Mouse (Mus musculus) cerebellum, postnatal 36 days (tissue): ENCODE measurements around the gene 4932415D10Rik.
A peak's percentile ranks its signal among the peaks of the same experiment; 100 is the strongest.

ENCODE experiments used
- DNase-seq, 2 experiments: peaks; one replicate each; pipeline ENCODE4 v3.0.0; 2021 to 2022; ENCODE audit warnings: mixed read lengths in 2 of 2

4932415D10Rik gene

DNA sequence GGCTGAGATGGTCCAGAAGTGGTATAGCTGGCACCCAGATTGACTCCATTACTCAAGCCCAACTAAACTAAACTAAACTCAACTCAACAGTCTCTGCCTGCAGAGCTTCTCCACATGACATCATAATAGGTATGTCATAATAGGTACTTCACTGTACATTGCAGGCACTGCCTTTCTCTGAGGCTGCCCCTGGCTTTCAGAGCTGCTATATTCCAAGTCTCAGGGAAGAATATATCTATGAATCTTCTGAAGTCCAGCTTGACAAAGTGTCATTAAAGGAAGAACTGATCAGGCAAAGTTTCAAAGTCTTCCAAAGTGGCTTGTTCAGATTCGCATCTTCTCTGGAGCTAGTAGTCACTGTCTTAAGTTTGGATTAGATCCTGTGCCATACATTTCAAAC is at the start of gene 4932415D10Rik:
Gene 4932415D10Rik (minus strand): TSS at position 101 of the 400 bp plus-strand sequence.
- no peak for DNase-seq

DNA sequence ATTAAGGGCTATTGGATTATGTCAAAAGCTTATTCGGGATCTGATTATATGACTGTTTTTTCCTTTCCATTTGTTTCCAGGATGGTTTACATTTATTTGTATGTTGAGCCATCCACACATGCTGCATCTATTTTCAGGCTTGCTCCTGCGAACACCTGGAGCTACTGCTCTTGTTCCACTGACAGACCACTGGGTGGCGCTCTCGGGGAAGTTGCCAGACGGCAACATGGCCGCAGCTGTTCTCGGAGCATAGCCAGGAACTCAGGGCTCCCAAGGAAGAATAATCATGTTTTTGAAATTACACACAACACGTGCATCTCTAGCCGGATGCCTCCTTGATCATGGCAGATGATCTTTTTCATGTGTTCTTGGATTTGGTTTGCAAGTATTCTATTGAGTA is 45.5 kb upstream of the 4932415D10Rik start:
- no peak for DNase-seq

DNA sequence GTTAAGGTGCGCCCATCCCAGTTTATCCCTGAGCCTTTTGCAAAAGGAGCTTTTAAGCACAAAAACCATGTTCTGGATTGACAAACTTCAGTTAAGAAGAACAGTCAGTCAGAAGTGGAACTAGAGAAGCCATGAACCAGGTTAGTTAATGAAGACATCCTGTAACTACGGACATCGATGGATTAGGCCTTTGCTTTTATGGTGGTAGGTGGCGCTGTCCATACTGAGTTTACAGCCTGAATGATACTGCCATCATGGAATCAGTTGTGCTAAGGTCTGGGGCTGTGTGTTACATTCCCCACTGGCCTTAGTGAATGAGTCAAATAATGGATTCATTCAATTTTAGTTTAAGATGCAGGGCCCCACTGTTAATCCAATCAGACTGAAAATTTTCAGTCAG is 39.0 kb upstream of the 4932415D10Rik start:
- no peak for DNase-seq

DNA sequence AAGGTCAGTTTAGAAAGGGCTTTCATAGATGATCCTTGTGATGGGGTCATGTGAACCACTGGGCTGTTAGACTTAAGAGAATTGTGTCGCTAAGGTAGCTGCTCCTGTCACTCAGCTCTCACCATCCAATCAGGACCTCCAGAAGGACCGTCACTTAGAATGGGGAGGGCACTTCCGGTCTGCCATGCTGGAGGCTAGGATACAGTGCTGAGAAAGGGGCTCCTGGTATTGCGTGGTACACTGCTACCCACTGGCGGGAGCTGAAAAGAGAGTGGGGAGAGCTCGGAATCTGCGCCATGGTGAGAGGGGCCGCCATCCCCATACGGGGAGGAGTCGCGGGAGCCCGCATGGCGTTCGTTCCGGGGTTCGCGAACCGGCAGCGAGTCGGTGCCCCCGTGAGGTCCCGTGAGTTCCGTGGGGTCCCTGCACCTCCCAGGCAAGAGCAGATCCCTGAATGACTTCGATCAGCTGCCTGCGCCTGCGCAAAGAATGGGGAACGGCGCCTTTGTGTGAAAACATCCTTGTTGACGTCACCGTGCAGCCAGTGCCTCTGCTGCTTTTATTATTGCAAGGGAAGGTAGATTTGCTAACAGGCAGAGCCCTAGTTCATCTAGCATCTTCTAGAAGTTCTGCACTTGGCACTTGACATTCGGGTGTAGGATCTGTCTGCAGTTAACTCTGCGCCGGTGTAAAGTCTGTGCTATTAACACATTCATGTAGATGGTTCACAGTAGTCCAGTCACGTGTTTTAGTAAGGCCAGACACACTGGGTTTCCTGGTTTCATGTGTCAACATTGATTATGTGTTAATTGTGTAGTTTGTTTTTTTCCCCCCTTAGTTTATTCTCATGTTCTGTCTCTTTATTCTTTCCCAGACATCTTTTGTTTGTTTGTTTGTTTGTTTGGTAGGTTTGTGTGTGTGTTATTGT is 38.0 kb upstream of the 4932415D10Rik start, which contains the start of gene Gm4924:
Gene Gm4924 (plus strand): TSS at position 173 of the 928 bp plus-strand sequence.
- peak; percentile 80 to 81 for DNase-seq

DNA sequence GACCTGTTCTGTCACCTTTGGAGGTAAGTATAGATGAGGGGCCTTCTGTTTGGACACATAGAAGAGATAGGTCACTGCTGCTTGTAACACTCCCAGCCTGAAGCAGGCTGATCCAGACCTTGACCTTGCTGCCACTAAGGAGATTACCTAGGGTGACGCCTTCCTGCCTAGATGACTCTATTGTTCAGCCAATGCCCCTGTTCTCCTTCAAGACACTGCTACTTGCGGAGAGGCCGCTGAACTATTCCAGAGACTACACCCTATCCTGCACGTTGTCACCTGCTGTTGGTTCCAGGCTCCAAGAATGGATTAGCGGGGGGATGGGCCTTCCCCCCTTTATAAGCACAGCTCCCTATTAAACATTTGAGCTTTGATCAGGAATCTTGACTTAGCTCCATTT is 13.4 kb upstream of the 4932415D10Rik start:
- no peak for DNase-seq

DNA sequence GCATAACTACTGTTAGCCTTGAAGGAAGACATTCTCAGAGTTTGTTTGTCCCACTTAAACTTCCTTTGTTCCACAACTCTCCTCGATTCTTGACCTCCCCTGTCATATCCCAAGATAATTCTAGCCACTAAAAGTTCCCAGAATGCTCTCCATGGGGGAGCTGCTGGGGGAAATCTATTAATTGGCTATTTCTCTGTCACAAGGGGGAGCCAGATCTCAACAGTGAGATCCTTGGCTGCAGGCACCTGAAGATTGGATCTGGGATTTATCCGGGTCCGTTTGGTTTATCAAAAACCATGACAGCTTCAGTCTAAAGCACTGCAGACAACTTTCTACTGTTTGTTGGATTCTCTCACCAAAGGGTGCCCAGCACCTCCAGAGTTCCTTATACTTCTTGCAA is 3.8 kb upstream of the 4932415D10Rik start:
- DNase-seq: no peak

DNA sequence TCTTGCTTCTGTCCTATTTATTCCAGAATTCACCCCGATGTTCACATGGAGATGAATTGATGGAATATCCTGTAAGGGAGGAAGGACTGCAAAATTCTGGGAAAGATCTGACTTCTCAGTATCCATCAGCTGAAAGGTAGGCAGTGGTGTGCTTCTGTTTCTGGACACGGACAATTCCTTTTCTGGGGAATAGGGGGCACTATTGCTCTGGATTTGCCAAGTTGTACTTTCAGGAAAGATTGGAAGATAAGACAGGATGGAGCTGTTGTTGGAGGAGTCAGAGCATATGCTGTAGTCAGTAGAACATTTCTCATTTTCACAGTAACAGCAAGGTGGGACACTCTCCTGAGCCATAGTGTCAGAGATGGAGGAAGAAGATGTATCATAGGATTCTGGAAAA is 19.9 kb downstream of the 4932415D10Rik start:
- no peak for DNase-seq

DNA sequence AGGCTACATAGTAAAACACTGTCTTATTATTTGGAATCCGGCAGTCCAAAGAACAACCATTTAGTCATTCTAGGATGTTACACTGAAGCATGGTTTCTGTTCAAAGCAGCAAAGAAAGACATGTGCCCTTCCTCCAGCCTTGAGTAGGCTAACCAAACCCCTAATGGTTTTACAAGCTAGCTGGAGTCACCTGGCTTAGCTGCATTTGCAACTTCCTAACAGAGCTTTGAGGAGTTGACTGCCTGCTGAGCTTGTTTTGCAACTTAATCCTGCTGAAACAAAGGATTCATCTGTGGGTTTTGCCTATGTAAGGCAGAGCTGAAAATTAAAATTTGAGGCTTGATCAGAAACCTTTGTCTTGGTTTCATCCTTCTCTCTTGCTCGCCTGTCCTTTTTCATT is 59.1 kb downstream of the 4932415D10Rik start:
- DNase-seq: no peak

DNA sequence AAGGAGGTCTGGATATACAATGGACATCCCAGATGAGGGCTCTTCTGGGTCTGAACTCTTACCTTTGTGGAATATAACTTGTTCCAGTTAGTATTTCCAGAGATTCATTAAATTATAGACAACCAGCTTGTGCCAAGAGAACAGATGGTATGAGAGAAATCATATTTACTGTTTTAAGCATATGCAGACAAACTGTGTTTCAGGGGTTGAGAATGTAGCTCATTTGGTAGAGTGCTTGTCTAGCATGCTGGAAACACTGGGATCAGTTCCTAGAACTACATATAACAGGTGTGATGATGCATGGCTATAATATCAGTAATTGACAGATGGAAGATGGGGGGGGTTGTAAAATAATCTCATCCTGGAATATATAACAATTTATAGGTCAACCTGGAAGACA is 71.4 kb downstream of the 4932415D10Rik start:
- DNase-seq: no peak

DNA sequence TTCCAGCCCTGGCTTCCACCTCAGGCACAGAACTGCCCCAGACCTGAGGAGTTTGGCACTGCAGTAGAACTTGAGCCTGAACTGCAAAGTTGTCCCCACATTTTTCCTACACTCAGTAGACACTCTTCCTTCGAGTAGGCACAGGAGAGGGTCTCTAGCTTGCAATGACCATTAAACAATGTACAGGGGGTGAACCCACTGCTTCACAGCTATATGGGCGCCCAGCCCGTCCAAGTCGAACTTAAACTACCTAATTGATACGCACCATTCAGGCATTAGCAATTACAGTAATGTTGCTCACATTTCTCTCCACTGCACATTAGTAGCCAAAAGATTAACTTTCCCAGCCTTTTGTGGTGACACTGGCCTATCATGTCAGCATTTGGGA is 75.0 kb downstream of the 4932415D10Rik start:
- DNase-seq: no peak

DNA sequence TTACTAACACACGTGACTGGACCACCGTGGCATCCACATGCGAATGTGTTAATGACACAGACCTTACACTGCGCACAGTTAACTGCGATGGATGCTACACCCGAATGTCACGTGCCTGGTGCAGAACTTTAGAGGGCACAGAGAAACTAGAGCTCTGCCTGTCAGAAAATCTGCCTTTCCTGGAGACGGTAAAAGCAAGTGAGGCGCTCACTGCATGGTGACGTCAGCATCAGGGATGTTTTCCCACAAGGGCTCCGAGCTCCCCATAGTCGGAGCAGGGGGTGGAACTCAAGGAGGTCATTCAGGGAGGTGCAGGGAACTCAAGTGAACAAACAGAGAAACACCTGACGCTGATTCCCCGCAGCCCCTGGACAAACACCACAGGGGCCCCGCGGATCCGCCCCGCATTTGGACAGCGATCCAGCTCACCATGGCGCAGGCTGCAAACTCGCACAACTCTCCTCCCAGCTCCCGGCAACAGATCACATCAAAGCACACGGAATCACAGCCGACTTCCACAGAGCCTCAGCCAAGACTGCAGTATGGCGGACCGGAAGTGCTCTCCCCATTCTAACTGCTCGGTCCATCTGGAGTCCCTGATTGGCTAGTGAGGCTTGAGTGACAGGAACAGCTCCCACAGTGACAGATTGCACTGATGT is 75.5 kb downstream of the 4932415D10Rik start, which contains the start of gene Zfp938:
Gene Zfp938 (minus strand): TSS at position 539 of the 659 bp plus-strand sequence.
- DNase-seq: peak; percentile 80 to 87
